Mouse (Mus musculus) heart, adult 2 months (tissue): ENCODE results near the gene Il23a. TPM values are rescaled to one million over a fixed set of nuclear protein-coding genes. Genes with fewer than 3 reads are reported as not detected.

Experiments used
- DNase-seq, 2 experiments: peaks; one replicate each; pipeline ENCODE4 v3.0.0; 2021
- H3K27ac ChIP-seq: fragments of 200-600 bp; 2 replicates; pipeline ENCODE4 v1.8.1; 2022
- H3K27me3 ChIP-seq: fragments of 200-500 bp; 2 replicates; pipeline ENCODE4 v1.6.1; 2012; ENCODE audit warnings: mild to moderate bottlenecking, low read length, inconsistent platforms, mixed read lengths; ENCODE audit not compliant: control insufficient read depth, insufficient read depth
- H3K36me3 ChIP-seq: fragments of 200-500 bp; 2 replicates; pipeline ENCODE4 v1.6.1; 2012; ENCODE audit warnings: low read length, inconsistent platforms; ENCODE audit not compliant: control insufficient read depth, insufficient read depth
- H3K4me1 ChIP-seq: fragments of 200-500 bp; 2 replicates; pipeline ENCODE4 v1.6.1; 2011; ENCODE audit warnings: low read length; ENCODE audit not compliant: control insufficient read depth, insufficient read depth
- H3K4me3 ChIP-seq: fragments of 200-600 bp; 2 replicates; pipeline ENCODE4 v1.8.1; 2022
- H3K79me2 ChIP-seq: fragments of 200-500 bp; replicated peaks from 2 replicates; pipeline ENCODE4 v1.6.1; 2012; ENCODE audit warnings: mild to moderate bottlenecking, inconsistent platforms, low read length, moderate library complexity, mixed read lengths; ENCODE audit not compliant: control insufficient read depth, insufficient read depth
- H3K9ac ChIP-seq: fragments of 200-500 bp; 2 replicates; pipeline ENCODE4 v1.6.1; 2012; ENCODE audit warnings: low read depth, mild to moderate bottlenecking, control low read depth, inconsistent platforms, low read length, mixed read lengths
- CTCF ChIP-seq: fragments of 200-600 bp; IDR thresholded peaks from 2 replicates; pipeline ENCODE4 v1.8.1; 2022; ENCODE audit warnings: antibody characterized with exemption, mild to moderate bottlenecking, moderate library complexity
- EP300 ChIP-seq: fragments of 200-500 bp; IDR thresholded peaks from 2 replicates; pipeline ENCODE4 v1.6.1; 2011; ENCODE audit warnings: low read depth, low read length, control low read depth; ENCODE audit not compliant: insufficient read depth
- POLR2A ChIP-seq: fragments of 200-500 bp; IDR thresholded peaks from 2 replicates; pipeline ENCODE4 v1.6.1; 2011; ENCODE audit warnings: mild to moderate bottlenecking, low read depth, low read length, control low read depth; ENCODE audit not compliant: insufficient read depth
- WGBS: fragments of 180-500 bp; shearing (Covaris S2); methylation state at CpG from one replicate; pipeline ENCODE4 v1.1.7; 2018; 5-methylcytosine and 5-hydroxymethylcytosine counted together
- intact Hi-C: fragments of 180-260 bp; cut with DNase I; formaldehyde crosslinking; loops from one replicate; pipeline ENCODE4 v1.15.1; 2025
- polyA plus RNA-seq: library from polyadenylated mRNA; depleted of rRNA; stranded (reverse); fragments of >200 nt; gene quantifications from 2 replicates; pipeline ENCODE4 v1.2.3, GENCODE M21; 2012; rRNA removed
- total RNA-seq, 2 experiments: library from RNA; stranded (reverse); gene quantifications; 2 replicates each; pipeline ENCODE4 v1.2.3; 2021

Gene Il23a
- total and polyA plus RNA-seq, 3 experiments, result 0.16 TPM; not detected in 2

DNA sequence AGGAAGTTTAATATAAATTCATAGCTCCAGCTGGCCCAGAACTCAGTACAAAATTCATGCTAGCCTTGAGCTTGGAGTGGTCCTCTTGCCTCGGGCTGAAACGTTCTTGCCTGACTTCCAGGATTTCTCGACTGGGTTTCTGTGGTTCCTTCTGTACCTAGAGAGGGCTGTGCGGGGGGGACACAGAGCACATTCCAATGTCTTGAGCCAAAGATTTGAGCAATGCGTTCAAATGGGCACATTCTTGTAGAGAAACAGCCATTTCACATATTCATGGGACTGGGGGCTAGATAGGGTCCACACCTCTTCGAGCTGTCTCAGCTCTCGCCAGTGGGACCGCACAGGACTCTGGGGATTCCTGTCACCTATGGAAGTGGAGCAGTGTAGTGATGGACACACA lies 42.6 kb downstream of the Il23a start:
- Histone ChIP-seq H3K79me2 (no peaks in the 10 kb centered on the region), H3K27me3 (no peaks in the 10 kb centered on the region), H3K9ac (no peak overlapping the region), H3K4me3 (no peak overlapping the region), H3K27ac (no peak overlapping the region), H3K36me3 (no peaks in the 10 kb centered on the region), H3K4me1 (no peaks in the 10 kb centered on the region)
- intact Hi-C loops, result no loop called here
- TF ChIP-seq POLR2A, result no peak
- no peak for TF ChIP-seq EP300
- TF ChIP-seq CTCF, result no peak
- WGBS, result 82% methylated on average over 8 of the region's 8 CpGs
- no peak for DNase-seq

DNA sequence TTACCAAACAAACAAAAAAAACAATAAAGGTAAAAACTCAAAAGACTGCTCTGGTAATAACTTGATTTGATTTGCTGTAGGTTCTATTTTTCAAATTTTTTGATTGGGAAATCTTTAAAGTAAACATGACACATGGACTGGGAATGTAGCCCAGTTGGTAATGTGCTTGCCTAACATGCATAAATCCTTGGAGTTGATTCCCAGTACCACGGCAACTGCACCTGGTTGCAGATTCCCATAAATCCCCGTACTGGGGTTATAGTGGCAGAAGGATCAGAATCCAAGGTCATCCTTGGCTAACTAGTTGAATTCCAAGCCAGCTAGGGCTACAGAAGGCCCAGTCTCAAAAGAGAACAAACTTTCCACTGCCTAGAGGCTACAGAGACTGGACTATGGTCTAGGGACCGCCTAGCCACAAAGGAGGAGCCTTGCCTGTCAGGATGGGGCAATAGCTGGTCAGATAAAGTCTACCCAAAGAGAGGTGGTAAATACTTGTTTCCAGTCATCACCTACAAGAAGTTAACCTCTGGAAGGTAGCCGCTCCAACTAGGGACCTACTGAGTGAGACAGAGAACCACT lies 44.8 kb downstream of the Il23a start, which contains the start of gene Apon:
TSS of gene Apon (plus strand) at position 420 of the 579 bp plus-strand sequence.
- Histone ChIP-seq H3K36me3 (no peaks in the 10 kb centered on the region), H3K4me3 (no peak within 1 kb of the TSS), H3K27me3 (no peaks in the 10 kb centered on the region), H3K79me2 (no peaks in the 10 kb centered on the region), H3K4me1 (no peaks in the 10 kb centered on the region), H3K27ac (no peak within 1 kb of the TSS), H3K9ac (no peak within 1 kb of the TSS)
- TF ChIP-seq CTCF (no peak), EP300 (no peak), POLR2A (no peak)
- 82% methylated on average over 4 of the region's 4 CpGs for WGBS
- intact Hi-C loops, result no loop called here
- no peak for DNase-seq

DNA sequence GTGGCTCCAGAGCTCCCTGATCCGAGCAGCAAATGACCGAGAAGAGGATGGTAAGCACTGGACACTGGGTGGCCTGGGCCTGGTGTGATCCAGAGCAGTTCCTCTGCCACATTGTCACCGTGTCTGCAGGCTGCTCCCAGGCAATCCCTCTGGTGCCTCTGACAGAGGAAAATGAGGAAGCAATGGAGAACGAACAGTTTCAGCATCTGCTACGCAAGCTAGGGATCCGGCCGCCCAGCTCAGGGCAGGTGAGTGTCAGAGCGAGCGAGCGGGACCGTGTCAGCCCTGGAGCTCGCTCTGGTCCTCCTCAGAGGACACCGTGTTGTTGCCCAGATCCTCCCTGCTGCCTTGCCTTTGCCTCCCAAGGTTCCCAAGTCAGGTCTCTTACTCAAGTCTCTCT lies 48.0 kb downstream of the Il23a start:
- Histone ChIP-seq H3K79me2 (no peaks in the 10 kb centered on the region), H3K4me1 (peaks cover 2% of the 10 kb centered on the region), H3K27me3 (no peaks in the 10 kb centered on the region), H3K36me3 (no peaks in the 10 kb centered on the region), H3K27ac (no peak overlapping the region), H3K4me3 (no peak overlapping the region), H3K9ac (no peak overlapping the region)
- no peak for DNase-seq
- WGBS, result 91% methylated on average over 13 of the region's 13 CpGs
- intact Hi-C loops, result no loop called here
- TF ChIP-seq POLR2A (no peak), CTCF (no peak), EP300 (no peak)

DNA sequence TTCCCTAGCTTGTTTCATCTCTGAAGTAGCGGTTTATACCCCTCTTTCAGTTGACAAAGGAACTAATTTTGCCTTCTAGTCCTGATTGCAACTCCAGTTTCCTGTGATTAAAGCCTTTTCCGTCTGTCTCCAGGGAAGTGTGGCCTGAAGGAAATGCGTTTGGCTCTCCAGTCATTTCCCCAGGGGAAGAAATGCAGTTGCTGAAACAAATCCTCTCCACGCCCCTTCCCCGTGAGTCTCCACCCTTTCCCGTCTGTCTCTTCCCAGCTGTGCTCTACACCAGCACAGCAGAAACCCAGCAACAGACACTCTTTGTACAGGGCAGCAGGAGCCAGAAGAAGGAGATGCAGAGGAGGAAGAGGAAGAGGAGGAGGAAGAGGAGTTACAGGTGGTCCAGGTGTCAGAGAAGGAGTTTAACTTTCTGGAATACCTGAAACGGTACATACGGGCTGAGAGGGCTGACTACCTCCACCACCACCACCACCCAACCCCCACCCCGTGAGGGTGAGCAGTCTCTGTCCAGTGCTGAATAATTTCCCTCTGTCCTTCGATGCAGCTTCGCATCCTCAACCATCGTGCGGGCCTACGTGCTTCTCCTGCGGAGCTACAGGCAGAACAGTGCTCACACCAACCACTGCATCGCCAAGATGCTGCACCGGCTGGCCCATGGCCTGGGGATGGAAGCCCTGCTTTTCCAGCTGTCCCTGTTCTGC lies 51.4 kb downstream of the Il23a start:
- WGBS, result 36% methylated on average over 17 of the region's 17 CpGs
- peak; percentile 90 for TF ChIP-seq EP300
- no peak for TF ChIP-seq CTCF
- TF ChIP-seq POLR2A, result peak; percentile 91
- Histone ChIP-seq H3K79me2 (no peaks in the 10 kb centered on the region), H3K27ac (peak overlapping the region; percentile 89), H3K9ac (peak overlapping the region; percentile 63), H3K4me1 (peaks cover 5% of the 10 kb centered on the region), H3K4me3 (peak overlapping the region; percentile 58), H3K36me3 (no peaks in the 10 kb centered on the region), H3K27me3 (no peaks in the 10 kb centered on the region)
- intact Hi-C loops, result loop anchor here (2.0 kb wide), 1 partner anchor 22 kb away; the partner anchor contains the start of gene Apof
- DNase-seq, result peak; percentile 75 to 82

Other genes starting within 250 kb of the Il23a start
- gene Ptges3, start 239.8 kb downstream of the Il23a start, total RNA-seq, result 10 to 100 TPM; 96.0 to 97.3 TPM
- 16.3 and 19.2 TPM in 2 replicates for gene Ptges3, start 239.8 kb downstream of the Il23a start, polyA plus RNA-seq
- gene Atp5b, start 215.5 kb downstream of the Il23a start, total RNA-seq, result 1,000 to 10,000 TPM; 7,689 to 9,158 TPM
- gene Atp5b, start 215.5 kb downstream of the Il23a start, polyA plus RNA-seq, result 8,017 and 9,446 TPM in 2 replicates
- gene Baz2a, start 207.2 kb downstream of the Il23a start, total RNA-seq, result 10 to 100 TPM; 18.4 to 22.4 TPM
- gene Baz2a, start 207.2 kb downstream of the Il23a start, polyA plus RNA-seq, result 15.5 and 23.7 TPM in 2 replicates
- gene Rbms2, start 118.5 kb downstream of the Il23a start, total RNA-seq, result 10 to 100 TPM; 91.9 to 94.7 TPM
- gene Rbms2, start 118.5 kb downstream of the Il23a start, polyA plus RNA-seq, result 98.4 and 108 TPM in 2 replicates
- gene Gls2, start 104.3 kb downstream of the Il23a start, total RNA-seq, result under 1 TPM; 0.75 to 0.78 TPM
- gene Gls2, start 104.3 kb downstream of the Il23a start, polyA plus RNA-seq, result 1.00 and 1.4 TPM in 2 replicates
- gene Spryd4, start 86.9 kb downstream of the Il23a start, total RNA-seq, result 10 to 100 TPM; 35.0 to 37.5 TPM
- gene Spryd4, start 86.9 kb downstream of the Il23a start, polyA plus RNA-seq, result 32.1 and 48.4 TPM in 2 replicates
- not detected for gene Mip, start 72.9 kb downstream of the Il23a start, total RNA-seq
- gene Mip, start 72.9 kb downstream of the Il23a start, polyA plus RNA-seq, result not detected in 2 replicates
- 1 to 10 TPM; 6.5 to 7.6 TPM for gene Timeless, start 66.7 kb downstream of the Il23a start, total RNA-seq
- gene Timeless, start 66.7 kb downstream of the Il23a start, polyA plus RNA-seq, result 5.7 and 9.6 TPM in 2 replicates
- not detected for gene Apon, start 44.7 kb downstream of the Il23a start, total RNA-seq
- 0.18 TPM in 1 of 2 replicates, not detected in the other for gene Apon, start 44.7 kb downstream of the Il23a start, polyA plus RNA-seq
- not detected for gene Apof, start 30.1 kb downstream of the Il23a start, total RNA-seq
- gene Apof, start 30.1 kb downstream of the Il23a start, polyA plus RNA-seq, result 0.18 TPM in 1 of 2 replicates, not detected in the other
- 10 to 100 TPM in 1 of 2 experiments, 1 to 10 TPM in 1; 7.3 to 12.2 TPM for gene Stat2, start 28.2 kb downstream of the Il23a start, total RNA-seq
- 11.0 and 17.5 TPM in 2 replicates for gene Stat2, start 28.2 kb downstream of the Il23a start, polyA plus RNA-seq
- gene Pan2, start 4.6 kb upstream of the Il23a start, total RNA-seq, result 1 to 10 TPM; 6.5 to 6.9 TPM
- gene Pan2, start 4.6 kb upstream of the Il23a start, polyA plus RNA-seq, result 15.2 and 19.8 TPM in 2 replicates
- 10 to 100 TPM; 58.9 to 65.3 TPM for gene Cnpy2, start 23.7 kb upstream of the Il23a start, total RNA-seq
- gene Cnpy2, start 23.7 kb upstream of the Il23a start, polyA plus RNA-seq, result 27.8 and 48.0 TPM in 2 replicates
- gene Cs, start 39.0 kb upstream of the Il23a start, total RNA-seq, result 1,000 to 10,000 TPM in 1 of 2 experiments, 100 to 1,000 TPM in 1; 947 to 1,091 TPM
- 1,148 and 1,658 TPM in 2 replicates for gene Cs, start 39.0 kb upstream of the Il23a start, polyA plus RNA-seq
- gene Coq10a, start 70.2 kb upstream of the Il23a start, total RNA-seq, result 100 to 1,000 TPM; 332 to 391 TPM
- gene Coq10a, start 70.2 kb upstream of the Il23a start, polyA plus RNA-seq, result 356 and 500 TPM in 2 replicates
- 10 to 100 TPM; 41.8 to 47.5 TPM for gene Ankrd52, start 78.4 kb upstream of the Il23a start, total RNA-seq
- 29.2 and 34.6 TPM in 2 replicates for gene Ankrd52, start 78.4 kb upstream of the Il23a start, polyA plus RNA-seq
- gene Slc39a5, start 102.5 kb upstream of the Il23a start, total RNA-seq, result not detected
- gene Slc39a5, start 102.5 kb upstream of the Il23a start, polyA plus RNA-seq, result not detected in 2 replicates
- gene Nabp2, start 112.7 kb upstream of the Il23a start, total RNA-seq, result 10 to 100 TPM; 45.2 to 48.2 TPM
- 25.0 and 25.1 TPM in 2 replicates for gene Nabp2, start 112.7 kb upstream of the Il23a start, polyA plus RNA-seq
- 10 to 100 TPM; 15.8 to 16.9 TPM for gene Rnf41, start 112.9 kb upstream of the Il23a start, total RNA-seq
- 12.5 and 17.8 TPM in 2 replicates for gene Rnf41, start 112.9 kb upstream of the Il23a start, polyA plus RNA-seq
- gene Smarcc2, start 160.5 kb upstream of the Il23a start, total RNA-seq, result 10 to 100 TPM; 75.5 to 77.6 TPM
- 49.1 and 61.1 TPM in 2 replicates for gene Smarcc2, start 160.5 kb upstream of the Il23a start, polyA plus RNA-seq
- 100 to 1,000 TPM; 242 to 302 TPM for gene Myl6, start 195.4 kb upstream of the Il23a start, total RNA-seq
- 379 and 468 TPM in 2 replicates for gene Myl6, start 195.4 kb upstream of the Il23a start, polyA plus RNA-seq
- 1 to 10 TPM; 3.5 to 3.8 TPM for gene Myl6b, start 199.9 kb upstream of the Il23a start, total RNA-seq
- gene Myl6b, start 199.9 kb upstream of the Il23a start, polyA plus RNA-seq, result 2.9 and 4.1 TPM in 2 replicates
- 10 to 100 TPM; 16.4 to 17.9 TPM for gene Esyt1, start 227.1 kb upstream of the Il23a start, total RNA-seq
- gene Esyt1, start 227.1 kb upstream of the Il23a start, polyA plus RNA-seq, result 23.6 and 24.7 TPM in 2 replicates
- 1 to 10 TPM; 7.5 to 7.6 TPM for gene Zc3h10, start 249.0 kb upstream of the Il23a start, total RNA-seq
- 6.6 and 6.8 TPM in 2 replicates for gene Zc3h10, start 249.0 kb upstream of the Il23a start, polyA plus RNA-seq